Mouse (Mus musculus): Measurements from ENCODE around the gene Cr1l. TPM values are rescaled to one million over a fixed set of nuclear protein-coding genes. Genes with fewer than 3 reads are reported as not detected.

Gene Cr1l
- polyA plus RNA-seq (2012; rRNA removed): 28.2 and 29.1 TPM in 2 replicates

GRCm38 (mm10) chr1:195130953-195131674 is at the start of gene Cr1l:
TSS of gene Cr1l (minus strand) at chr1:195131586.

DNA sequence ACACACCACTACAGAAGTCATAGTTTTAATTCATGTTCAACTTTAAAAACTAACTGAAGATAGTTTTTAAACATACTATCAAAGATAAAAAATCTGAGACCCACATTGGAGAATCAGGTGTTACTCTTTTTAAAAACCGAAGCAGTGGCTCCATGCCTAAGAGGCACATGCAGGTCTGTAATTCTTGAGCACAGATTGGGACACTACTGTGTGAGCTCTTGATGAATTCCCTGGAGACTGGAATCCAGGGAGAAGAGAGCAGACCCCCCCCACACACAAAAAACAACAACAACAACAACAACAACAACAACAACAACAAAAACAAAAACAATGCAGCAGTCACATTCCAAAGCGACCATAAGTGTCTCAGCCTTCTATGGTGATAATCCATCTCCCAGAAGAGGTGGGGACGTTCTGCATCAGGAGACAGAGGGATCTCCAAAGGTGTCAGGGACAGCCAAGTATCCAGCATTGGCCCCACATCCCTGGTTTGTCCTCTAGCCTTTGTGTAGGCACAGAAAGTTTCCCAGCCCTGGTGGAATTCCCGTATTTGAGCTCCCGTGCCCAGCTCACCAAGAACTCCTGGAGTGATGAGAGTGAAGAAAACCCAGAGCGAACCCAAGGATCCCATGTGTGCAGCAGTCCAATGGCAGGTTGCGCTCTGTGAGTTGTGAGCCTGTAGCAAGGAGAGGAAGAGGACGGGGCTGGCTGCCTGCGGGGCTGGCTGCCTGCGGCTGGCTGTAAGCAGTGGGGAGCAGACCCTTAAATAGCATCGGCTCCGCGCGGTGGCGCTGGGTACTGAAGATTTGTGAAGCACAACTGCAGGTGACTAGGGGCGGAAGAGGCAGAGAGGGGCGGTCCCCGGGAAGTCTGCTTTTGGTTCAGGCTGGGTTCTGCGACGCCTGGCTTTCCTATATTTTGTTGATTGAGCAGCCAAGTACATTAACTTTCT is 44.9 kb upstream of the Cr1l start, which contains the start of gene Cr2:
Cr2 (minus strand) TSS at position 737 of the 952 bp plus-strand sequence.

GRCm38 (mm10) chr1:195092220-195092720 is 39.1 kb downstream of the Cr1l start, which contains the start of gene Cd46:
TSS of gene Cd46 (minus strand) at chr1:195092249.

Other genes with a start within 250 kb of the Cr1l start
- gene Cd34, start 192.8 kb downstream of the Cr1l start, polyA plus RNA-seq (2012; rRNA removed): 56.2 and 70.4 TPM in 2 replicates
- 0.21 and 0.46 TPM in 2 replicates for gene Cd46, start 39.3 kb downstream of the Cr1l start, polyA plus RNA-seq (2012; rRNA removed)
- not detected in 2 replicates for gene Cr2, start 45.1 kb upstream of the Cr1l start, polyA plus RNA-seq (2012; rRNA removed)

All from ovary, adult 2 months (tissue).